Mouse (Mus musculus) spleen, adult 18-20 months (tissue): ENCODE data around the gene Tdrd1.

Source experiments
- DNase-seq, 2 experiments: peaks; one replicate each; pipeline ENCODE4 v3.0.0; 2022; ENCODE audit warnings: mixed read lengths in 2 of 2

Tdrd1 gene

DNA sequence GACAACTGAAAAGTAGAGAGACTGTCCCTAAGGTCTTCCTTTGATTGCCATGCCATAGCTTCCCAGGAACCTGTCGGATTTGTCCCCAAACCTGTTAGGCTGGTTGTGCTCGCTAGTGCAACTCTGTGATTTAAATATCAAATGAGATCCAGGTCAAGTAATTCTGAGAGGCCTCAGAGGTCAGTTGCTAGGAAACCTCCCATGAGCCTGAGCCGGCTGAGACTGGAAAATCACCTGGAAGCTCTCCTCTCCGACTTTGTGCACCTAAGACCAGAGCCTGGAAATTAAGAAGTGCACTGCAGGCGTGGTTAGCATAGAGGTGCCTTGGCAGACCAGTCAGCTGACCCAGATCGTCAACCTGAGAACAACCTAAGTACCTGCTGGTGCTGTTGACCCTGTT is 89.1 kb downstream of the Tdrd1 start:
- DNase-seq = no peak
